Mouse (Mus musculus): Measurements from ENCODE around the gene Pnpla5. TPM values are rescaled to one million over a fixed set of nuclear protein-coding genes. Genes with fewer than 3 reads are reported as not detected.

The Pnpla5 gene
- total and polyA plus RNA-seq, 3 experiments: not detected

DNA sequence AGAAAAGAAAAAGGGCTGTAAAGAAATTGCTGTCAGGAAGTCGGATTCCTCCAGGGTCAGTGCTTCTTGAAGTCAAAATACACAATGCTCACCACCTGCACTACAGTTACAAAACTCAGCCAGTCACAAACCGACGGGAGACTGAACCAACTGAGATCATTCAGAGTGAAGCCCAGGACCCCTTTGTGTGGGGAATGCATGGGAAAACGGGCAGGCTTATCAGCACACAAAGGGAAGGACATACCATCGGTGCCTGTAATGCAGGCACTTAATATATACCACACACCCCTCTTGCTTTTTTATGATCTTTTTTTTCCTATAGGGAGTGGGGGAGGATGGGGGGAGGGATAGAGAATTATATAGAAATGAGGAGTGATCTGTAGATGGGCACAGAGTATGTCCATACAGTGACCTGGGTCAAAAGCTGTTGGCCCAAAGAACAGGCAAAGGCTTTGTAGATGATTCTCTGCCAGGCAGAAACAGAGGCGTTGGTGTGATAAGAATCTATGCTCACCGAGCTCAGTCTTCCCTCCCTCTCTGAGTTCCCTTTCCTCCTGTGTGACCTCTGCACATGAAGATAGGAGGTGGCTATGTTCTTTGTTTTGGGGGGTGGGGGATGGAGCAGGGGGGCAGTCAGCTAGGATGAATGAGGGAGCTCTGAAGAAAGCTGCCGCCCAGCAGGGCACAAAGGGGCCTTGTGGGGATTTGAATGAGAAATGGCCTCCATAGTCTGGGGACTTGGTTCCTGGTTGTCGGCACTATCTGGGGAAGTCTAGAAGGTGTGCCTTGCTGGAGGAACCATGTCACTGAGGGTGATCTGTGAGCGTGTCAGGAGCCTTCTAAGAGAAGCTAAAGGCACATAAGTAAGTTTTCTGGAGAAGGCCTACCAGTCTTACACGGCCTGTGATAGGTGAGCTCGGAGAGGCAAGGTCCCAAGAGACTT, 13.8 kb upstream of the Pnpla5 start:
- no peak for DNase-seq (ENCODE audit: extremely low read depth)
- H3K4me1 ChIP-seq (ENCODE audit: control insufficient read depth in 1 of 2, insufficient read depth in 2 of 2): 0 out of 4 replicates have a peak, but pooled peaks cover 0 to 3% of the 10 kb centered on the region in 2 experiments
- no peak overlapping the region for H3K4me2 ChIP-seq (ENCODE audit: insufficient read depth, low read depth, poor library complexity, severe bottlenecking)
- dilution Hi-C loops (cut with MboI; ENCODE audit: extremely low pct_ligation_motif_present, extremely low pct_unique_long_range_greater_than_20kb, low sequenced_read_pairs): no loop called here
- H3K9ac ChIP-seq (ENCODE audit: insufficient read depth, low read depth): no peak overlapping the region
- peaks cover 77% of the 10 kb centered on the region for H3K27me3 ChIP-seq (replicated peaks)
- no peak overlapping the region for H3K4me3 ChIP-seq (replicated peaks in 1 of 3; ENCODE audit: low read depth in 2 of 3, low read length in 2 of 3, poor library complexity in 1 of 3)
- no peaks in the 10 kb centered on the region for H3K36me3 ChIP-seq (replicated peaks in 1 of 2; ENCODE audit: control insufficient read depth in 1 of 2, insufficient read depth in 1 of 2, low read length in 1 of 2)
- in situ Hi-C loops (cut with MboI; ENCODE audit: low pct_ligation_motif_present, low pct_unique_long_range_greater_than_20kb, low sequenced_read_pairs): no loop called here
- H3K79me2 ChIP-seq (replicated peaks; ENCODE audit: control insufficient read depth, extremely low read depth, insufficient read depth, poor library complexity, severe bottlenecking): no peaks in the 10 kb centered on the region
- H3K9me3 ChIP-seq (replicated peaks; ENCODE audit: low read length): peaks cover 6% of the 10 kb centered on the region
- no peak overlapping the region for H3K27ac ChIP-seq (ENCODE audit: insufficient read depth, low read depth)
- TF ChIP-seq ZMIZ1 (IDR thresholded peaks at IDR 0.05; ENCODE audit: low read depth, low read length) (no peak), NELFE (IDR thresholded peaks at IDR 0.05; ENCODE audit: low read depth, low read length) (no peak), CTCF (conservative IDR thresholded peaks at IDR 0.05 in 1 of 2, IDR thresholded peaks at IDR 0.05 in 1 of 2; ENCODE audit: low read depth in 2 of 2, low read length in 2 of 2) (no peak), TBP (conservative IDR thresholded peaks at IDR 0.05; ENCODE audit: low read depth, low read length) (no peak), TCF12 (IDR thresholded peaks at IDR 0.05; ENCODE audit: low read depth, low read length) (no peak), CHD1 (IDR thresholded peaks at IDR 0.05; ENCODE audit: low read depth, low read length) (no peak), MXI1 (IDR thresholded peaks at IDR 0.05; ENCODE audit: low read depth, low read length) (no peak), MYC (IDR thresholded peaks at IDR 0.05; ENCODE audit: low read depth, low read length) (no peak), HCFC1 (IDR thresholded peaks at IDR 0.05; ENCODE audit: low read depth, low read length) (no peak), MEF2A (IDR thresholded peaks at IDR 0.05; ENCODE audit: borderline replicate concordance, low read depth, low read length) (no peak), MAZ (IDR thresholded peaks at IDR 0.05; ENCODE audit: low read depth, low read length) (no peak), JUND (conservative IDR thresholded peaks at IDR 0.05; ENCODE audit: low read depth, low read length) (no peak), ZC3H11A (IDR thresholded peaks at IDR 0.05; ENCODE audit: low read depth, low read length) (no peak), POLR2AphosphoS2 (IDR thresholded peaks at IDR 0.05; ENCODE audit: low read depth, low read length) (no peak), ELF1 (IDR thresholded peaks at IDR 0.05; ENCODE audit: low read depth, low read length) (no peak), NRF1 (IDR thresholded peaks at IDR 0.05; ENCODE audit: low read depth, low read length) (no peak)

GRCm38 (mm10) chr15:84135472-84135871, 12.5 kb upstream of the Pnpla5 start:
- H3K27me3 ChIP-seq (replicated peaks): peaks cover 82% of the 10 kb centered on the region
- H3K9me3 ChIP-seq (replicated peaks; ENCODE audit: low read length): peaks cover 6% of the 10 kb centered on the region
- TF ChIP-seq MYC (IDR thresholded peaks at IDR 0.05; ENCODE audit: low read depth, low read length): no peak
- TF ChIP-seq USF1 (IDR thresholded peaks at IDR 0.05; ENCODE audit: low read depth, low read length): no peak
- no peak for TF ChIP-seq E2F4 (IDR thresholded peaks at IDR 0.05; ENCODE audit: insufficient replicate concordance, low read depth, low read length)
- TF ChIP-seq RCOR1 (conservative IDR thresholded peaks at IDR 0.05; ENCODE audit: low read depth, low read length): no peak
- no peak for TF ChIP-seq USF2 (conservative IDR thresholded peaks at IDR 0.05; ENCODE audit: low read depth, low read length)
- peak; percentile 83 to 95 for TF ChIP-seq CTCF (conservative IDR thresholded peaks at IDR 0.05 in 1 of 2, IDR thresholded peaks at IDR 0.05 in 1 of 2; ENCODE audit: low read depth in 2 of 2, low read length in 2 of 2)
- TF ChIP-seq ZKSCAN1 (IDR thresholded peaks at IDR 0.05; ENCODE audit: borderline replicate concordance, low read depth, low read length): no peak
- TF ChIP-seq SMC3 (IDR thresholded peaks at IDR 0.05; ENCODE audit: low read depth, low read length): peak; percentile 68
- TF ChIP-seq EP300 (IDR thresholded peaks at IDR 0.05; ENCODE audit: low read length): no peak
- no peak for TF ChIP-seq JUND (conservative IDR thresholded peaks at IDR 0.05; ENCODE audit: low read depth, low read length)
- TF ChIP-seq MAX (IDR thresholded peaks at IDR 0.05; ENCODE audit: low read length): no peak
- TF ChIP-seq NELFE (IDR thresholded peaks at IDR 0.05; ENCODE audit: low read depth, low read length): no peak
- no peak for TF ChIP-seq SIN3A (IDR thresholded peaks at IDR 0.05; ENCODE audit: low read length)
- no peak for TF ChIP-seq MEF2A (IDR thresholded peaks at IDR 0.05; ENCODE audit: borderline replicate concordance, low read depth, low read length)
- peak; percentile 58 for TF ChIP-seq RAD21 (IDR thresholded peaks at IDR 0.05; ENCODE audit: low read depth, low read length)
- TF ChIP-seq IRF4 (IDR thresholded peaks at IDR 0.05; ENCODE audit: low read depth, low read length): no peak
- TF ChIP-seq KAT2A (IDR thresholded peaks at IDR 0.05; ENCODE audit: insufficient replicate concordance, low read length): no peak
- no peak overlapping the region for H3K9ac ChIP-seq (ENCODE audit: insufficient read depth, low read depth)
- peak; percentile 49 for DNase-seq (ENCODE audit: extremely low read depth)
- no peaks in the 10 kb centered on the region for H3K36me3 ChIP-seq (replicated peaks in 1 of 2; ENCODE audit: control insufficient read depth in 1 of 2, insufficient read depth in 1 of 2, low read length in 1 of 2)
- no peak overlapping the region for H3K4me3 ChIP-seq (replicated peaks in 1 of 3; ENCODE audit: low read depth in 2 of 3, low read length in 2 of 3, poor library complexity in 1 of 3)
- no peak overlapping the region for H3K4me2 ChIP-seq (ENCODE audit: insufficient read depth, low read depth, poor library complexity, severe bottlenecking)
- H3K4me1 ChIP-seq (ENCODE audit: control insufficient read depth in 1 of 2, insufficient read depth in 2 of 2): 0 out of 4 replicates have a peak, but pooled peaks cover 0 to 3% of the 10 kb centered on the region in 2 experiments
- dilution Hi-C loops (cut with MboI; ENCODE audit: extremely low pct_ligation_motif_present, extremely low pct_unique_long_range_greater_than_20kb, low sequenced_read_pairs) (no loop called here), in situ Hi-C loops (cut with MboI; ENCODE audit: low pct_ligation_motif_present, low pct_unique_long_range_greater_than_20kb, low sequenced_read_pairs) (no loop called here)
- H3K79me2 ChIP-seq (replicated peaks; ENCODE audit: control insufficient read depth, extremely low read depth, insufficient read depth, poor library complexity, severe bottlenecking): no peaks in the 10 kb centered on the region
- H3K27ac ChIP-seq (ENCODE audit: insufficient read depth, low read depth): no peak overlapping the region
